Mouse (Mus musculus) CH12.LX (cell line): Measurements from ENCODE around the gene Cd2bp2.

ENCODE experiments used
- CTCF ChIP-seq, 2 experiments: IDR thresholded peaks in 1 of 2; conservative IDR thresholded peaks in 1 of 2; 2 replicates each; pipeline ENCODE4 v1.5.1; 2011 to 2012; ENCODE audit warnings: low read depth in 2 of 2, low read length in 2 of 2, improper control_type of control experiment in 1 of 2, inconsistent platforms in 1 of 2, mild to moderate bottlenecking in 1 of 2, moderate library complexity in 1 of 2
- E2F4 ChIP-seq: IDR thresholded peaks from 2 replicates; pipeline ENCODE4 v1.6.1; 2011; ENCODE audit warnings: low read depth, low read length, improper control_type of control experiment; ENCODE audit not compliant: insufficient replicate concordance
- EP300 ChIP-seq: IDR thresholded peaks from 2 replicates; pipeline ENCODE4 v1.6.1; 2011; ENCODE audit warnings: low read length, improper control_type of control experiment
- IRF4 ChIP-seq: IDR thresholded peaks from 2 replicates; pipeline ENCODE4 v1.6.1; 2014; ENCODE audit warnings: low read depth, mild to moderate bottlenecking, inconsistent platforms, low read length, improper control_type of control experiment
- KAT2A ChIP-seq: IDR thresholded peaks from 2 replicates; pipeline ENCODE4 v1.6.1; 2012; ENCODE audit warnings: low read length, improper control_type of control experiment, inconsistent platforms; ENCODE audit not compliant: insufficient replicate concordance
- MAZ ChIP-seq: IDR thresholded peaks from 2 replicates; pipeline ENCODE4 v1.6.1; 2012; ENCODE audit warnings: low read depth, mild to moderate bottlenecking, inconsistent platforms, low read length, improper control_type of control experiment, moderate library complexity
- POLR2A ChIP-seq: IDR thresholded peaks from 2 replicates; pipeline ENCODE4 v1.6.1; 2011; ENCODE audit warnings: low read depth, mild to moderate bottlenecking, improper control_type of control experiment, low read length
- POLR2AphosphoS2 ChIP-seq: IDR thresholded peaks from 2 replicates; pipeline ENCODE4 v1.6.1; 2011; ENCODE audit warnings: low read depth, low read length, improper control_type of control experiment
- SIN3A ChIP-seq: IDR thresholded peaks from 2 replicates; pipeline ENCODE4 v1.6.1; 2012; ENCODE audit warnings: low read length, improper control_type of control experiment, inconsistent platforms
- TCF12 ChIP-seq: IDR thresholded peaks from 2 replicates; pipeline ENCODE4 v1.6.1; 2014; ENCODE audit warnings: low read depth, mild to moderate bottlenecking, inconsistent platforms, low read length, improper control_type of control experiment
- USF1 ChIP-seq: IDR thresholded peaks from 2 replicates; pipeline ENCODE4 v1.6.1; 2014; ENCODE audit warnings: low read depth, mild to moderate bottlenecking, inconsistent platforms, low read length, improper control_type of control experiment
- USF2 ChIP-seq: conservative IDR thresholded peaks from 2 replicates; pipeline ENCODE4 v1.6.1; 2011; ENCODE audit warnings: low read depth, low read length, improper control_type of control experiment
- ZNF384 ChIP-seq: IDR thresholded peaks from 2 replicates; pipeline ENCODE4 v1.6.1; 2012; ENCODE audit warnings: low read depth, low read length, improper control_type of control experiment, inconsistent platforms

DNA sequence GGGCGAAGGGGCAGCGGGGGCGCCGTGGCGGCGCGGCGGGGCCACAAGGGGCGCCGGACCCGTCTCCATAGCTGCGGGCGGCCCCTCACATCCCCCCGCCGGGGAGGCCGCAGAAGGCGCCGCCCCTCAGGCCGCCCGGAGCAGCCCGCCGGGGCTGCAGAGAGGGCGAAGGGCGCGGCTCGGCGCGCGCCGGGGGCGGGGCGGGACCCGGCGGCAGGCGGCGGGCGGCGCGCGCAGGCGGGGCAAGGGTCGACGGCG, 12.4 kb upstream of the Cd2bp2 start, which contains the start of gene Tbc1d10b:
- no peak for TF ChIP-seq CTCF (conservative IDR thresholded peaks at IDR 0.05 in 1 of 2, IDR thresholded peaks at IDR 0.05 in 1 of 2; ENCODE audit: low read depth in 2 of 2, low read length in 2 of 2)
- no peak for TF ChIP-seq E2F4
- no peak for TF ChIP-seq MAZ
- TF ChIP-seq KAT2A = no peak
- TF ChIP-seq ZNF384 = no peak
- TF ChIP-seq EP300 = no peak
- TF ChIP-seq IRF4 = no peak
- no peak for TF ChIP-seq POLR2A
- no peak for TF ChIP-seq USF1
- TF ChIP-seq USF2 = no peak
- TF ChIP-seq POLR2AphosphoS2 = no peak
- no peak for TF ChIP-seq SIN3A
- no peak for TF ChIP-seq TCF12
